Mouse (Mus musculus) spleen, adult 2 months (tissue): ENCODE data around the gene Gm49395. TPM values are rescaled to one million over a fixed set of nuclear protein-coding genes. Genes with fewer than 3 reads are reported as not detected.

Experiments
- DNase-seq, 2 experiments: peaks; one replicate each; pipeline versions ENCODE4 v3.0.0 to v3.0.0-alpha.2; 2012 to 2021; ENCODE audit warnings: low spot score in 2 of 2, low read depth in 1 of 2
- H3K27ac ChIP-seq: fragments of 200-500 bp; 2 replicates; pipeline ENCODE4 v1.5.1; 2012; ENCODE audit warnings: low read length, inconsistent platforms; ENCODE audit not compliant: insufficient read depth
- H3K27me3 ChIP-seq: fragments of 200-500 bp; 2 replicates; pipeline ENCODE4 v1.6.1; 2012; ENCODE audit warnings: mild to moderate bottlenecking, moderate library complexity, low read length, inconsistent platforms; ENCODE audit not compliant: control insufficient read depth, insufficient read depth
- H3K36me3 ChIP-seq: fragments of 200-500 bp; 2 replicates; pipeline ENCODE4 v1.6.1; 2012; ENCODE audit warnings: mild to moderate bottlenecking, low read length, inconsistent platforms; ENCODE audit not compliant: control insufficient read depth, insufficient read depth
- H3K4me1 ChIP-seq: fragments of 200-500 bp; 2 replicates; pipeline ENCODE4 v1.6.1; 2011; ENCODE audit warnings: inconsistent platforms; ENCODE audit not compliant: control insufficient read depth, insufficient read depth, insufficient read length
- H3K4me3 ChIP-seq: fragments of 200-500 bp; 2 replicates; pipeline ENCODE4 v1.5.1; 2011; ENCODE audit warnings: mild to moderate bottlenecking, inconsistent platforms; ENCODE audit not compliant: insufficient read depth, insufficient read length; ENCODE audit errors: extremely low read depth
- CTCF ChIP-seq: fragments of 200-500 bp; IDR thresholded peaks from 2 replicates; pipeline ENCODE4 v1.5.1; 2011; ENCODE audit warnings: mild to moderate bottlenecking, inconsistent platforms; ENCODE audit not compliant: insufficient read depth, insufficient read length, insufficient replicate concordance; ENCODE audit errors: extremely low read depth
- POLR2A ChIP-seq: fragments of 200-500 bp; IDR thresholded peaks from 2 replicates; pipeline ENCODE4 v1.6.1; 2011; ENCODE audit warnings: low read depth, low read length, inconsistent platforms
- WGBS: fragments of 180-500 bp; shearing (Covaris S2); methylation state at CpG from one replicate; pipeline ENCODE4 v1.1.7; 2018; 5-methylcytosine and 5-hydroxymethylcytosine counted together
- polyA plus RNA-seq: library from polyadenylated mRNA; depleted of rRNA; stranded (reverse); fragments of >200 nt; gene quantifications from 2 replicates; pipeline ENCODE4 v1.2.3, GENCODE M21; 2012

The Gm49395 gene
- polyA plus RNA-seq, 1 experiment: 3.4 TPM

- Histone ChIP-seq H3K4me3 (no peak overlapping the region), H3K4me1 (no peaks in the 10 kb centered on the region), H3K27me3 (no peaks in the 10 kb centered on the region), H3K27ac (no peak overlapping the region), H3K36me3 (no peaks in the 10 kb centered on the region)
- TF ChIP-seq CTCF: no peak
- 85% methylated on average over 3 of the region's 3 CpGs for WGBS
- no peak for DNase-seq
These were observed 16.5 kb upstream of the Gm49395 start for GRCm38 (mm10) chr13:115118195-115118594.

- no peak for TF ChIP-seq CTCF
- no peak for TF ChIP-seq POLR2A
- WGBS: 66% methylated on average over 3 of the region's 3 CpGs
- Histone ChIP-seq H3K4me1 (no peaks in the 10 kb centered on the region), H3K27ac (no peak overlapping the region), H3K36me3 (no peaks in the 10 kb centered on the region), H3K4me3 (no peak overlapping the region), H3K27me3 (no peaks in the 10 kb centered on the region)
- DNase-seq: no peak
These were observed 15.4 kb upstream of the Gm49395 start for GRCm38 (mm10) chr13:115116930-115117621.

- Histone ChIP-seq H3K4me1 (no peaks in the 10 kb centered on the region), H3K4me3 (no peak overlapping the region), H3K27ac (no peak overlapping the region), H3K27me3 (no peaks in the 10 kb centered on the region), H3K36me3 (no peaks in the 10 kb centered on the region)
- WGBS: 88% methylated on average over 4 of the region's 4 CpGs
- DNase-seq: no peak
- TF ChIP-seq CTCF (no peak), POLR2A (no peak)
These were observed 7.9 kb upstream of the Gm49395 start for GRCm38 (mm10) chr13:115109628-115110027.

- no peak for TF ChIP-seq POLR2A
- TF ChIP-seq CTCF: no peak
- no peak overlapping the region for H3K27ac ChIP-seq
- no peaks in the 10 kb centered on the region for H3K27me3 ChIP-seq
- H3K4me3 ChIP-seq: no peak overlapping the region
- WGBS: 74% methylated on average over 8 of the region's 8 CpGs
- no peaks in the 10 kb centered on the region for H3K36me3 ChIP-seq
- H3K4me1 ChIP-seq: no peaks in the 10 kb centered on the region
- no peak for DNase-seq
These were observed 5.7 kb upstream of the Gm49395 start for GRCm38 (mm10) chr13:115107436-115107835.

GRCm38 (mm10) chr13:115106183-115106582, 4.5 kb upstream of the Gm49395 start:
- Histone ChIP-seq H3K4me1 (no peaks in the 10 kb centered on the region; the same call in 1 of the 2 replicates), H3K27me3 (peaks cover 4% of the 10 kb centered on the region), H3K27ac (no peak overlapping the region), H3K36me3 (no peaks in the 10 kb centered on the region), H3K4me3 (no peak overlapping the region)
- DNase-seq: no peak
- WGBS: 81% methylated on average over 10 of the region's 10 CpGs
- TF ChIP-seq CTCF (no peak), POLR2A (no peak)

- H3K4me1 ChIP-seq: no peaks in the 10 kb centered on the region; the same call in 1 of the 2 replicates
- H3K36me3 ChIP-seq: no peaks in the 10 kb centered on the region
- 97% methylated on average over 2 of the region's 2 CpGs for WGBS
- H3K4me3 ChIP-seq: no peak overlapping the region
- peaks cover 4% of the 10 kb centered on the region for H3K27me3 ChIP-seq
- TF ChIP-seq POLR2A (no peak), CTCF (no peak)
- DNase-seq: no peak
- no peak overlapping the region for H3K27ac ChIP-seq
These were observed 1.0 kb upstream of the Gm49395 start for GRCm38 (mm10) chr13:115102754-115103153.
